Mouse (Mus musculus) MEL (cell line): ENCODE measurements at regions not wholly inside any gene's neighbourhood (a gene's known extent, or its start where the extent isn't known, plus 50 kb on each side); places are given as distances from the start of the nearest gene placed in this dataset.

Experiments used
- DNase-seq: peaks from one replicate; pipeline ENCODE4 v3.0.0; 2011; ENCODE audit warnings: low read depth, low spot score
- H3K27ac ChIP-seq: 2 replicates; pipeline ENCODE4 v1.5.1; 2012; ENCODE audit warnings: low read depth, mild to moderate bottlenecking, control low read depth, low read length, moderate library complexity; ENCODE audit not compliant: control insufficient read depth
- H3K27me3 ChIP-seq, 2 experiments: fragments of 150-350 bp in 1 of 2; sonication (generic) in 1 of 2; 2 replicates each; pipeline ENCODE4 v1.6.1; 2012; ENCODE audit warnings: low read length in 2 of 2, mild to moderate bottlenecking in 2 of 2, improper control_type of control experiment in 1 of 2, moderate library complexity in 1 of 2; ENCODE audit not compliant: insufficient read depth in 2 of 2, control insufficient read depth in 1 of 2
- H3K36me3 ChIP-seq, 2 experiments: 2 replicates each; pipeline ENCODE4 v1.6.1; 2012 to 2014; ENCODE audit warnings: low read length in 2 of 2, improper control_type of control experiment in 1 of 2, inconsistent platforms in 1 of 2, mild to moderate bottlenecking in 1 of 2; ENCODE audit not compliant: insufficient read depth in 2 of 2, control insufficient read depth in 1 of 2
- H3K4me1 ChIP-seq, 2 experiments: fragments of 150-350 bp in 1 of 2; sonication (generic) in 1 of 2; 2 replicates each; pipeline ENCODE4 v1.6.1; 2012; ENCODE audit warnings: low read length in 2 of 2, improper control_type of control experiment in 1 of 2, mild to moderate bottlenecking in 1 of 2; ENCODE audit not compliant: insufficient read depth in 2 of 2, control insufficient read depth in 1 of 2
- H3K4me3 ChIP-seq, 2 experiments: fragments of 150-350 bp in 1 of 2; sonication (generic) in 1 of 2; 2 replicates each; pipeline ENCODE4 v1.5.1; 2012; ENCODE audit warnings: low read depth in 2 of 2, low read length in 2 of 2, mild to moderate bottlenecking in 2 of 2, moderate library complexity in 2 of 2, control low read depth in 1 of 2, improper control_type of control experiment in 1 of 2; ENCODE audit not compliant: control insufficient read depth in 1 of 2, insufficient read depth in 1 of 2
- H3K79me2 ChIP-seq: 2 replicates; pipeline ENCODE4 v1.6.1; 2012; ENCODE audit warnings: mild to moderate bottlenecking, low read length, moderate library complexity; ENCODE audit not compliant: control insufficient read depth, poor library complexity, insufficient read depth
- H3K9ac ChIP-seq: 2 replicates; pipeline ENCODE4 v1.6.1; 2012; ENCODE audit warnings: low read depth, mild to moderate bottlenecking, control low read depth, low read length, moderate library complexity; ENCODE audit not compliant: control insufficient read depth, poor library complexity, severe bottlenecking
- H3K9me3 ChIP-seq: fragments of 150-350 bp; sonication (generic); replicated peaks from 2 replicates; pipeline ENCODE4 v1.6.1; 2012; ENCODE audit warnings: mild to moderate bottlenecking, low read length, improper control_type of control experiment, moderate library complexity; ENCODE audit not compliant: insufficient read depth
- E2F4 ChIP-seq: IDR thresholded peaks from 2 replicates; pipeline ENCODE4 v1.6.1; 2011; ENCODE audit warnings: low read depth, low read length, improper control_type of control experiment, borderline replicate concordance
- ELF1 ChIP-seq: IDR thresholded peaks from 2 replicates; pipeline ENCODE4 v1.6.1; 2014; ENCODE audit warnings: low read depth, mild to moderate bottlenecking, inconsistent platforms, low read length, improper control_type of control experiment, moderate library complexity
- GATA1 ChIP-seq: IDR thresholded peaks from 2 replicates; pipeline ENCODE4 v1.6.1; 2011; ENCODE audit warnings: low read depth, low read length, improper control_type of control experiment
- MEF2A ChIP-seq: IDR thresholded peaks from 2 replicates; pipeline ENCODE4 v1.6.1; 2014; ENCODE audit warnings: low read depth, mild to moderate bottlenecking, inconsistent platforms, low read length, improper control_type of control experiment; ENCODE audit not compliant: poor library complexity, insufficient replicate concordance, severe bottlenecking; ENCODE audit errors: extremely low read depth
- MXI1 ChIP-seq: IDR thresholded peaks from 2 replicates; pipeline ENCODE4 v1.6.1; 2011; ENCODE audit warnings: mild to moderate bottlenecking, low read depth, low read length, improper control_type of control experiment
- NELFE ChIP-seq: IDR thresholded peaks from 2 replicates; pipeline ENCODE4 v1.6.1; 2011; ENCODE audit warnings: low read depth, low read length, improper control_type of control experiment
- SIN3A ChIP-seq: IDR thresholded peaks from 2 replicates; pipeline ENCODE4 v1.6.1; 2012; ENCODE audit warnings: low read length, improper control_type of control experiment, inconsistent platforms
- SMC3 ChIP-seq: IDR thresholded peaks from 2 replicates; pipeline ENCODE4 v1.6.1; 2011; ENCODE audit warnings: low read depth, low read length, improper control_type of control experiment
- USF1 ChIP-seq: IDR thresholded peaks from 2 replicates; pipeline ENCODE4 v1.6.1; 2014; ENCODE audit warnings: low read depth, mild to moderate bottlenecking, inconsistent platforms, low read length, improper control_type of control experiment, moderate library complexity
- USF2 ChIP-seq, 2 experiments: IDR thresholded peaks; 2 replicates each; pipeline ENCODE4 v1.6.1; 2011 to 2012; ENCODE audit warnings: improper control_type of control experiment in 2 of 2, low read length in 2 of 2, borderline replicate concordance in 1 of 2, inconsistent platforms in 1 of 2, low read depth in 1 of 2, mild to moderate bottlenecking in 1 of 2; ENCODE audit not compliant: insufficient read depth in 1 of 2
- ZC3H11A ChIP-seq: IDR thresholded peaks from 2 replicates; pipeline ENCODE4 v1.6.1; 2012; ENCODE audit warnings: low read depth, mild to moderate bottlenecking, inconsistent platforms, low read length, improper control_type of control experiment
- ZKSCAN1 ChIP-seq: IDR thresholded peaks from 2 replicates; pipeline ENCODE4 v1.6.1; 2012; ENCODE audit warnings: low read depth, mild to moderate bottlenecking, inconsistent platforms, low read length, improper control_type of control experiment, moderate library complexity
- ZMIZ1 ChIP-seq: IDR thresholded peaks from 2 replicates; pipeline ENCODE4 v1.6.1; 2012; ENCODE audit warnings: low read depth, mild to moderate bottlenecking, inconsistent platforms, low read length, improper control_type of control experiment, moderate library complexity
- ZNF384 ChIP-seq: IDR thresholded peaks from 2 replicates; pipeline ENCODE4 v1.6.1; 2012; ENCODE audit warnings: low read depth, mild to moderate bottlenecking, inconsistent platforms, low read length, improper control_type of control experiment

DNA sequence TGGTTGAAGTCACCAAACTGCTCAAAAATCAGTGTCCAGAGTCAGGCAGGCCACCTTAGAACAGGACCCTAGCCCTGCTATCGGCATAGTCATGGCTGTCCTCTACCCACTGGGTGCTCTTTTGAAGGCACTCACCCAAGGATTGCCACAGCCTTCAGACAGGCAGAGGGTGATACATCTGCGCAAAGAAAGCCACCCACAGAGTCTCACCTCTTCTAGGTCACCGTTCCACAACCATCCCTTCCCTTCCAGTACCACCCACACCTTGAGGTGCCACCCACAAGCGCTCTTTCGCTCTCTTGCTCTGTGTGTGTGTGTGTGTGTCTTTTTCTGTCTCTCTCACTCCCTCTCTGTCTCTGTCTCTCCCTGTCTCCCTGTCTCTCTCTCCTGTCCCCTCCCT lies 176.5 kb upstream of the Lpp start:
- Histone ChIP-seq H3K27ac (no peak overlapping the region), H3K4me1 (no peaks in the 10 kb centered on the region), H3K36me3 (no peaks in the 10 kb centered on the region), H3K79me2 (no peaks in the 10 kb centered on the region), H3K9me3 (no peaks in the 10 kb centered on the region), H3K27me3 (no peaks in the 10 kb centered on the region), H3K9ac (no peak overlapping the region), H3K4me3 (no peak overlapping the region)
- DNase-seq = no peak
- no peak for TF ChIP-seq E2F4
- no peak for TF ChIP-seq MXI1
- TF ChIP-seq USF2 (IDR thresholded peaks at IDR 0.05; ENCODE audit: borderline replicate concordance in 1 of 2, insufficient read depth in 1 of 2, low read depth in 1 of 2, low read length in 2 of 2) = no peak
- no peak for TF ChIP-seq ZMIZ1
- TF ChIP-seq ZC3H11A = no peak
- no peak for TF ChIP-seq ELF1
- no peak for TF ChIP-seq ZNF384
- TF ChIP-seq GATA1 = no peak
- TF ChIP-seq ZKSCAN1 = no peak
- TF ChIP-seq USF1 = no peak
- no peak for TF ChIP-seq SMC3
- TF ChIP-seq MEF2A = no peak
- no peak for TF ChIP-seq SIN3A

DNA sequence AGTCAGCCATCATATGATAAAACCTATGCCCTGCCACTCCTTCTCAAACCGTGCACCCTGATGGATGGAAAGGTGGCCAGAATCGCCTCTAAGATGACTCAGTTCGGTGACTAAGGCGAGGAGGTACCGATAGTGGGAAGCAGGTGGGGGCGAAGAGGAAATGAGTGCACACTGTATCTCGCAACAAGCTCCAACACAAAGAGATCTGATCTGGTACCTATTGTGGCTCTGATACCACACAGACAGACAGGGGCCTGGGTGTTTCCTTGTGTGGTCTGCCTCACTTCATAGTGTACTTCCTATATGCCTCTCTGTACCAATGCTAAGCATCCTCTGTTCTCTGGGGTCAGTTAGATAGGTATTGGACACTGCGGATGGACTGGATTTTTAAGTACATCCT lies 178.0 kb upstream of the Lpp start:
- TF ChIP-seq MXI1 = no peak
- TF ChIP-seq ZNF384 = no peak

DNA sequence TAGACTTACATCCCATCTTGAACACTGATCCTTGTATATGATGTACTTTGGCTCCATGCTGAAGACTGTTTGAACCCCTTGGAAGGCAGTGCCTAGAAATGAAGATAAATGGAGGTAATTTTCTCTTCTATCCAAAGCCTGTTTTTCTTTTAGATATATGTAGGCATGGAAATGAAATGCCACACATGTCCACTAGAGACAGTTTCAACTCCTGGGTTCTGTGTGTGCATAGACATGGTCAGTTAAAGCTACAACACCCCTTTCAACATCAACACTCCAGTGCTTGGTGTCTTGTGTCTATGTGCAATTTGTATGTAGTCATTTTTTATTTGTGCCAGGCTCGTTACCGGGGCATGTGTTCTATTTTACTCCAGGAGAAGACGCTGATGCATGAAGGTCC lies 179.7 kb upstream of the Lpp start:
- Histone ChIP-seq H3K9me3 (no peaks in the 10 kb centered on the region), H3K36me3 (no peaks in the 10 kb centered on the region), H3K9ac (no peak overlapping the region), H3K27ac (no peak overlapping the region), H3K4me3 (no peak overlapping the region), H3K4me1 (no peaks in the 10 kb centered on the region), H3K79me2 (no peaks in the 10 kb centered on the region), H3K27me3 (no peaks in the 10 kb centered on the region)
- TF ChIP-seq NELFE = no peak
- no peak for DNase-seq

More for the DNA sequence above, 178.0 kb upstream of the Lpp start:
- DNase-seq = no peak
- Histone ChIP-seq H3K27me3 (no peaks in the 10 kb centered on the region), H3K79me2 (no peaks in the 10 kb centered on the region), H3K4me1 (no peaks in the 10 kb centered on the region), H3K9ac (no peak overlapping the region), H3K36me3 (no peaks in the 10 kb centered on the region), H3K9me3 (no peaks in the 10 kb centered on the region), H3K4me3 (no peak overlapping the region), H3K27ac (no peak overlapping the region)
